Mouse (Mus musculus) midbrain, embryonic 16.5 days (tissue): ENCODE measurements around the gene Lgmn. TPM values are rescaled to one million over a fixed set of nuclear protein-coding genes. Genes with fewer than 3 reads are reported as not detected.

Experiments used
- ATAC-seq: fragments of 200-750 bp; cut with Nextera tagmentation; 2 replicates; pipeline ENCODE4 v1.8.0; 2017; ENCODE audit warnings: moderate TSS enrichment
- H3K27ac ChIP-seq: fragments of 300-500 bp; sonication (generic); 2 replicates; pipeline ENCODE4 v1.5.1; 2014; ENCODE audit warnings: mild to moderate bottlenecking, low read length, mixed read lengths
- H3K27me3 ChIP-seq: fragments of 300-500 bp; sonication (generic); 2 replicates; pipeline ENCODE4 v1.6.1; 2014; ENCODE audit warnings: low read depth, low read length, mixed read lengths; ENCODE audit not compliant: control insufficient read depth, insufficient read depth
- H3K36me3 ChIP-seq: fragments of 300-500 bp; sonication (generic); 2 replicates; pipeline ENCODE4 v1.6.1; 2014; ENCODE audit warnings: mild to moderate bottlenecking, low read length, moderate library complexity, mixed read lengths; ENCODE audit not compliant: control insufficient read depth, insufficient read depth
- H3K4me1 ChIP-seq: fragments of 300-500 bp; sonication (generic); 2 replicates; pipeline ENCODE4 v1.6.1; 2014; ENCODE audit warnings: mild to moderate bottlenecking, low read length, mixed read lengths; ENCODE audit not compliant: control insufficient read depth, insufficient read depth
- H3K4me2 ChIP-seq: fragments of 300-500 bp; sonication (generic); 2 replicates; pipeline ENCODE4 v1.6.1; 2014; ENCODE audit warnings: mild to moderate bottlenecking, low read length, mixed read lengths
- H3K4me3 ChIP-seq: fragments of 300-500 bp; sonication (generic); 2 replicates; pipeline ENCODE4 v1.5.1; 2014; ENCODE audit warnings: low read depth, mild to moderate bottlenecking, low read length, moderate library complexity, mixed read lengths
- H3K9ac ChIP-seq: fragments of 300-500 bp; sonication (generic); 2 replicates; pipeline ENCODE4 v1.6.1; 2014; ENCODE audit warnings: low read depth, low read length, mixed read lengths
- H3K9me3 ChIP-seq: fragments of 300-500 bp; sonication (generic); replicated peaks from 2 replicates; pipeline ENCODE4 v1.6.1; 2014; ENCODE audit warnings: mild to moderate bottlenecking, low read length, mixed read lengths; ENCODE audit not compliant: control insufficient read depth, poor library complexity, severe bottlenecking
- WGBS: fragments of 180-500 bp; shearing (Covaris S2); extraction: QIAGEN DNeasy Blood & Tissue Kit; methylation state at CpG from one replicate; pipeline ENCODE4 v1.1.7; 2014; 5-methylcytosine and 5-hydroxymethylcytosine counted together
- polyA plus RNA-seq: library from polyadenylated mRNA; unstranded; fragments of >200 nt; fragmentation: Nextera tagmentation; extraction: Ambion mirVana; gene quantifications from 2 replicates; pipeline ENCODE4 v1.2.1, GENCODE M21; 2015

Gene Lgmn
- polyA plus RNA-seq, 1 experiment from 2014 or later = 108 TPM

GRCm38 (mm10) chr12:102424456-102424855 lies 15.2 kb downstream of the Lgmn start:
- Histone ChIP-seq H3K4me3 (no peak overlapping the region), H3K4me2 (no peak overlapping the region), H3K27me3 (no peaks in the 10 kb centered on the region), H3K9ac (no peak overlapping the region), H3K27ac (no peak overlapping the region), H3K9me3 (no peaks in the 10 kb centered on the region), H3K4me1 (no peaks in the 10 kb centered on the region; the same call in 1 of the 2 replicates), H3K36me3 (peaks cover 12% of the 10 kb centered on the region)
- ATAC-seq = no peak
- 88% methylated on average over 2 of the region's 2 CpGs for WGBS

DNA sequence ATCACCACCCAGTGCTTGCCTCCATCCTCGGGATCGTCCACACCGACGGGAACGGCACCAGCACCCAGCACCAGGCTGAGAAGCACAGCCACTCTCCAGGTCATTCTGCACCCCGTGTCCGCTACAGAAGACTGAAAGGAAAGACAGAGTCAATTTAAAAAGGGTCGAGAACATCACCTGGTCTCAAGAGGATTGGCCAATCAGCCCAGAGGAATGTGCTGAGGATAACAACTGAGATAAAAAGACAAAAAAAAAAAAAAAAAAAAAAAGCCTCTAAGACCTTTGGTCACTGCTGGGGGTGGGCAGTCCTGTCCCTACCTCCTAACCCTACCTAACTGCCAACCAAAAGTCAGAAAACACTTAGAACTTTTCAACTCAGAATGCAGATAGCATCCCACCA lies 16.0 kb downstream of the Lgmn start:
- WGBS = 92% methylated on average over 8 of the region's 8 CpGs

GRCm38 (mm10) chr12:102422623-102423320 lies 16.8 kb downstream of the Lgmn start:
- H3K36me3 ChIP-seq = peaks cover 12% of the 10 kb centered on the region
- H3K27ac ChIP-seq = no peak overlapping the region
- H3K4me2 ChIP-seq = no peak overlapping the region
- H3K27me3 ChIP-seq = no peaks in the 10 kb centered on the region
- H3K4me3 ChIP-seq = no peak overlapping the region
- no peaks in the 10 kb centered on the region for H3K9me3 ChIP-seq
- ATAC-seq = no peak
- no peak overlapping the region for H3K9ac ChIP-seq
- no peaks in the 10 kb centered on the region; the same call in 1 of the 2 replicates for H3K4me1 ChIP-seq
- 87% methylated on average over 11 of the region's 11 CpGs for WGBS

More for the DNA sequence above, 16.0 kb downstream of the Lgmn start:
- Histone ChIP-seq H3K36me3 (peaks cover 12% of the 10 kb centered on the region), H3K27ac (no peak overlapping the region), H3K4me2 (no peak overlapping the region), H3K4me3 (no peak overlapping the region), H3K9ac (no peak overlapping the region), H3K9me3 (no peaks in the 10 kb centered on the region), H3K27me3 (no peaks in the 10 kb centered on the region), H3K4me1 (no peaks in the 10 kb centered on the region; the same call in 1 of the 2 replicates)
- no peak for ATAC-seq

DNA sequence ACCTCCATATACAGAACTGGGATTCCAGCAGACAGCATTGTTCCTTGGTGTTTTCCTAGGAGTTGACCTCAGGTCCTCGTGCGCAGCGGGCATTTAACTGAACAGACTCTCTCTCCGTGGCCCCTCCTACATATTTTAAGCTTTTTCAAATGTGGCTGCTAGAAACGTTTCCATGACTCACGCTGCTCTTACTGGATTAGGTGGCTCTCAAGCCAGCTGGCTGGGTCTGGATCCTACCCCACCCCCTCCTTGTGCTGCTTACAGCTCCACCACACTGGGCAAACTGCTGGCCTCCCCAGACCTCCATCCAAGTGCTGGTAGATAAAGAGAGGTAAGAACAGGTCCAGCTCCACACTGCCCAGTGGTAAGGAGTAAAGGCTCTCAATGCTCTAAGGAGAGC lies 17.5 kb downstream of the Lgmn start:
- H3K4me3 ChIP-seq = no peak overlapping the region
- no peaks in the 10 kb centered on the region for H3K9me3 ChIP-seq
- no peak overlapping the region for H3K9ac ChIP-seq
- peaks cover 12% of the 10 kb centered on the region for H3K36me3 ChIP-seq
- no peak overlapping the region for H3K27ac ChIP-seq
- H3K4me2 ChIP-seq = no peak overlapping the region
- H3K4me1 ChIP-seq = no peaks in the 10 kb centered on the region; the same call in 1 of the 2 replicates
- H3K27me3 ChIP-seq = no peaks in the 10 kb centered on the region
- no peak for ATAC-seq
- 78% methylated on average over 6 of the region's 6 CpGs for WGBS

DNA sequence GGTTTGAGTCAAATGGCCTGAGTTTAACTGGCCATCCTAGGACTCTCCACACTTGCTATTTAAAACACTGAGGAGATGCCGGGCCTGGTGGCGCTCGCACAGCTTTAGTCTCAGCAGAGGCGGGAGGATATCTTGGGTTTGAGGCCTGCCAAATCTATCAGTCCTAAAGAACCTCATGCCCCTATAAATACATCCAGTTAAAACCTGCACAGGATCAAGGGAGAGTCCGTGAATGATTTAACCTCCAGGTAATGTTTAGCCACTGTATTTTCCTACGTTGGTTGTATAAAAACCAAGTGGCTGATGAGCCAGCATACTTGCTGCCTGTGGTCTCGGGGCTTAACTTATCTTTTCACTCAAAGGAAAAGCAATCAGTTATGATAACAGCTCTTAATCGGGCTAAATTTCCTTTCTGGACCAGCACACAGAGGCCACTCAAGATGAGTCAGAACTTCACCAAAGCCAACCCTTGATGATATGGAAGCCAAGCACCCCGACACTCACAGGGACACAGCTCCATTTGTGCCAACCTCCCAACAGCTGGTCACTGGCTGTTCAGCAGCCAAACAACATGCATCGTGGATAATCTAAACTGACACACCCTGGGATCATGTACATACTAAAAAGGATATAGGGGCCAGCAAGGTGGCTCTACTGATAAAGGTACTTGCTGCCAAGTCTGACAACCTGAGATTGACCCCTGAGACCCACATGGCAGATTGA lies 19.3 kb downstream of the Lgmn start:
- H3K27ac ChIP-seq = no peak overlapping the region
- ATAC-seq = no peak
- no peak overlapping the region for H3K4me3 ChIP-seq
- H3K27me3 ChIP-seq = no peaks in the 10 kb centered on the region
- no peaks in the 10 kb centered on the region for H3K9me3 ChIP-seq
- no peak overlapping the region for H3K4me2 ChIP-seq
- 92% methylated on average over 10 of the region's 10 CpGs for WGBS
- peaks cover 8% of the 10 kb centered on the region for H3K36me3 ChIP-seq
- no peak overlapping the region for H3K9ac ChIP-seq
- no peaks in the 10 kb centered on the region; the same call in 1 of the 2 replicates for H3K4me1 ChIP-seq

DNA sequence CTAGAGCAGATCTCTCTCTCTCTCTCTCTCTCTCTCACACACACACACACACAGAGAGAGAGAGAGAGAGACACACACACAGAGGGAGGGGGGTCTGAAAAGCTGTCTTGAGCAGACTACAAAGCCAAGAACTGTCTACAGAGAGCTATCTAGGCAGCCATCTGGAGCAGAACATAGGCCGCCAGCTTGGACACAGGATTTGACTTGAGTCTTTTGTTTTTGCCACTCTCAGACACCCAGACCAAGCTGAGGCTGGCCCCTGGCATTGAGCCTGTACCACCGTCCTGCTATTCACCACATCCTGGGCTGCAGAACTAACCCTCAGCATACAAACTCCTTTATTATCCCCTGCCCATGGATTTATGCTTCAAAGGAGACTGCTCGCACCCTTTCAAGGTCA lies 20.1 kb downstream of the Lgmn start:
- H3K36me3 ChIP-seq = peaks cover 8% of the 10 kb centered on the region
- H3K4me2 ChIP-seq = no peak overlapping the region
- H3K4me3 ChIP-seq = no peak overlapping the region
- no peaks in the 10 kb centered on the region for H3K27me3 ChIP-seq
- 27% methylated on average over 3 of the region's 3 CpGs for WGBS
- ATAC-seq = peak; percentile 54
- H3K9ac ChIP-seq = no peak overlapping the region
- 0 out of 2 replicates have a peak overlapping the region, but pooled peaks have one; percentile 10 for H3K27ac ChIP-seq
- no peaks in the 10 kb centered on the region; the same call in 1 of the 2 replicates for H3K4me1 ChIP-seq
- no peaks in the 10 kb centered on the region for H3K9me3 ChIP-seq

GRCm38 (mm10) chr12:102417701-102418100 lies 21.9 kb downstream of the Lgmn start:
- H3K27ac ChIP-seq = no peak overlapping the region
- no peak for ATAC-seq
- no peak overlapping the region for H3K4me3 ChIP-seq
- no peak overlapping the region for H3K9ac ChIP-seq
- no peak overlapping the region for H3K4me2 ChIP-seq
- no peaks in the 10 kb centered on the region for H3K9me3 ChIP-seq
- H3K27me3 ChIP-seq = no peaks in the 10 kb centered on the region
- 90% methylated on average over 6 of the region's 6 CpGs for WGBS
- H3K36me3 ChIP-seq = peaks cover 11% of the 10 kb centered on the region
- H3K4me1 ChIP-seq = no peaks in the 10 kb centered on the region; the same call in 1 of the 2 replicates

DNA sequence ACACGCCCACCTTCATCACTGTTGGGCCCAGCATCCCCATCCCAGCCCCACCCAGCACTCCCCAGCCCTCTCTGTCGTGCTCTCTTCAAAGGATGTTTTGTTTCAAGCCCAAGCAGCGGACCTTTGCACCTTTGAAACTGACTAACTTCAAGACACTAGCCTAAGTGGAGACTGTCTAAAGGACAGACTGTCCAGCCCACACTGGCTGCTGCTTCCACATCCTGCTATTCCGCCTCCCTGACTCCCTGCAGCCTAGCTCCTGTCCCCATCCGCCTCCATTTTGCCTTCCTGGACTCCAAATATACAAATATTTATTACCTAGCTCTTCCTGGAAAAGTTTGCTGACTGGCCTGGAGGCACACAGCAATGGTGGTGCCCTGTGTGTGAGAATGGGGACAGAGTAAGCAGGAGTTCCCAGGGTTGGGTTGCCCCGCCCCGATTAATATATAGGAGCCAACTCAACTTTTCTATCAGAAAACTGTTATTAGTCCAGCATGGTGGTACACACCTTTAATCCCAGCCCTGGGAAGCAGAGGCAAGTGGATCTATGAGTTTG lies 22.6 kb downstream of the Lgmn start:
- H3K4me1 ChIP-seq = no peaks in the 10 kb centered on the region; the same call in 1 of the 2 replicates
- 74% methylated on average over 7 of the region's 7 CpGs for WGBS
- ATAC-seq = no peak
- no peaks in the 10 kb centered on the region for H3K27me3 ChIP-seq
- no peaks in the 10 kb centered on the region for H3K9me3 ChIP-seq
- peaks cover 7% of the 10 kb centered on the region; the same call in 1 of the 2 replicates for H3K36me3 ChIP-seq
- H3K9ac ChIP-seq = no peak overlapping the region
- no peak overlapping the region for H3K4me2 ChIP-seq
- H3K27ac ChIP-seq = no peak overlapping the region
- no peak overlapping the region for H3K4me3 ChIP-seq
